Mouse (Mus musculus): ENCODE measurements around the gene Edar. TPM values are rescaled to one million over a fixed set of nuclear protein-coding genes. Genes with fewer than 3 reads are reported as not detected.

Edar gene
- polyA plus RNA-seq, 1 experiment from 2014 or later, result 3.5 TPM

DNA sequence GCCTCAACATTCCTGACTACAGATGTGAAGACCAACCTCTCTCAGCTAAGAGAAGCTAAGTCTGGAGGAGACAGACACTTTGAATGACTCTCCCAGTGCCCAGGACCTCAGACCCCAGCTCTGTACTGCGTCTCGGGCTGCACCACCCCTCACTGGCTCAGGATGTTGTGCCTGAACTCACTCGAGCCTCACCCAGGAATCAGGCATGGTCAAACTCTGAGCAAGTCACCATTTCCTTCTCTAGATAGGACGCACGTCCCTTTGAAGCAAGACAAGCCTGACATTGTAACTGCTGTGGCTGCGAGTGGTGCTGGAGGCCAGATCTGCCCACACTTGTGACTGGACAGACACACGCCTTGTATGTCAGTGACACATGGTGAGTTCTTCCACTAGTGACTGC, 73.5 kb downstream of the Edar start:
- no peak overlapping the region for H3K4me3 ChIP-seq (ENCODE audit: low read depth, low read length)
- no peak for ATAC-seq (ENCODE audit: insufficient number of reproducible peaks, insufficient read depth, low FRiP score, low read depth)
- no peak overlapping the region for H3K9ac ChIP-seq (replicated peaks; ENCODE audit: low read depth, low read length)
- H3K36me3 ChIP-seq (ENCODE audit: control insufficient read depth, insufficient read depth, low read length), result no peaks in the 10 kb centered on the region
- H3K4me1 ChIP-seq (ENCODE audit: control insufficient read depth, insufficient read depth, low read length), result no peaks in the 10 kb centered on the region
- H3K27me3 ChIP-seq (ENCODE audit: control insufficient read depth, insufficient read depth, low read length), result no peaks in the 10 kb centered on the region
- H3K27ac ChIP-seq (ENCODE audit: low read length), result no peak overlapping the region
- no peaks in the 10 kb centered on the region for H3K9me3 ChIP-seq (ENCODE audit: control insufficient read depth, low read depth, low read length)
- 75% methylated on average over 7 of the region's 7 CpGs for WGBS
- H3K4me2 ChIP-seq (replicated peaks; ENCODE audit: low read depth, low read length), result no peak overlapping the region

DNA sequence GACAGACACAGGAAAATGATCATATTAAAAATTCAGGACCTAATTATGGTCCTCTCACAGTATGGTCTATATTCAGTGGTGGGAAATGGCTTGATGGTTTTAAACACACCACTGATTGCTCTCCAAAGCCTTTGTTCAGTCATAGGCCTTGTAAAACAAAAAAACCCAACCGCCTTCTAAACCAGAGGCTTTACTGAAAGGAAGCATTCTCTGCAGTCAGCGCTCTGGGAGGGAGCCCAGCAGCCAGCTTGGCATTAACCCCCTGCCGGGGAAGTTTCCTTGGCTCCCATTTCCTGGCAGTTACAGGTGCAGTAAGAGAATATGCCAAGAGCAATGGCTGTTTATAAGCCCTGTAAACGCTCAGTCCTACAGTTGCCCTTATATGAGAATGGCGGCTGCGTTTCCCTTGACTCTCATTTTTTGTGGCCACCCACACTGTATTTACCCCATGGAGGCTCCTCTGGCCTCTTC, 74.0 kb downstream of the Edar start:
- Histone ChIP-seq H3K9ac (replicated peaks; ENCODE audit: low read depth, low read length) (no peak overlapping the region), H3K27ac (ENCODE audit: low read length) (no peak overlapping the region), H3K4me1 (ENCODE audit: control insufficient read depth, insufficient read depth, low read length) (no peaks in the 10 kb centered on the region), H3K4me2 (replicated peaks; ENCODE audit: low read depth, low read length) (no peak overlapping the region), H3K27me3 (ENCODE audit: control insufficient read depth, insufficient read depth, low read length) (no peaks in the 10 kb centered on the region), H3K36me3 (ENCODE audit: control insufficient read depth, insufficient read depth, low read length) (no peaks in the 10 kb centered on the region), H3K4me3 (ENCODE audit: low read depth, low read length) (no peak overlapping the region), H3K9me3 (ENCODE audit: control insufficient read depth, low read depth, low read length) (no peaks in the 10 kb centered on the region)
- ATAC-seq (ENCODE audit: insufficient number of reproducible peaks, insufficient read depth, low FRiP score, low read depth), result no peak; the same call in 1 of the 2 replicates
- 33% methylated on average over 6 of the region's 6 CpGs for WGBS

DNA sequence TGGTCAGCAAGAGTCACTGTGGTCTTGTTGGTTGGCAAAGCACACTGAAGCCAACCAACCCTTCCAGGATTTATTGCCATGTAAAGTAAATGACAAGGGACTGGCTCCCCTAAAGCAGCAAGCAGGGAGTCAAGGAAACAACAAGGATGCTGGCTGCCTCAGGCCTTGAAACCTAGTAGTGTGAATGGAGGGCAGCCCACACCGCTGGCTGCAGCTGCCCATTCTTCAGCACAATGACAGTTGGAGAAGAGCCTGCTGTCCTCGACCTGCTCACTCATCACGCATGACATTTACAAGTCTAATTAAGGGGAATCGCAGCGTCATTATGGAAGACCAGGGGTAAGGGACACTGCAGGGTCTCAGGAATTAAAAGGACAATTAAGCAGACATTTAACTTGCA, 74.5 kb downstream of the Edar start:
- no peak overlapping the region for H3K9ac ChIP-seq (replicated peaks; ENCODE audit: low read depth, low read length)
- H3K4me2 ChIP-seq (replicated peaks; ENCODE audit: low read depth, low read length), result no peak overlapping the region
- WGBS, result 30% methylated on average over 5 of the region's 5 CpGs
- H3K9me3 ChIP-seq (ENCODE audit: control insufficient read depth, low read depth, low read length), result no peaks in the 10 kb centered on the region
- H3K4me3 ChIP-seq (ENCODE audit: low read depth, low read length), result no peak overlapping the region
- H3K27me3 ChIP-seq (ENCODE audit: control insufficient read depth, insufficient read depth, low read length), result no peaks in the 10 kb centered on the region
- H3K27ac ChIP-seq (ENCODE audit: low read length), result no peak overlapping the region
- no peaks in the 10 kb centered on the region for H3K4me1 ChIP-seq (ENCODE audit: control insufficient read depth, insufficient read depth, low read length)
- ATAC-seq (ENCODE audit: insufficient number of reproducible peaks, insufficient read depth, low FRiP score, low read depth), result no peak
- H3K36me3 ChIP-seq (ENCODE audit: control insufficient read depth, insufficient read depth, low read length), result no peaks in the 10 kb centered on the region

DNA sequence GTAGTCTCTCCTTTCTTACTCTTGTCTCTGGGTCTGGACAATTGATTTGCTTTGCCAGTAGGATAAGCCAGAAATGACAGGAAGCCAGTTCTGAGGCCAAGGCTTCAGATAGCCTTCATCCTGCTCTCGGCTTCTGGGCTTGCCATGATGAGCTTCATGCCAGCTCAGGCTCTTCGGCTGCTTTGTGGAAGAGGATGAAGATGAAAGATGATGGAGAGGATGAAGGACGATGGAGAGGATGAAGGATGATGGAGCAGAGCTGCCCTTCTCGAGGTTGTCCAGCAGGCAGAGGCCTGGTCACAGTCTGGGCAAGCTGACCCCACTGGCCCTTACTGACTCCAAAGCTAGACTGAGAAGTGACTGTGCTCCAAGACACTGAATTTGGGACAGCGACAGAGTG, 75.3 kb downstream of the Edar start:
- 88% methylated on average over 5 of the region's 5 CpGs for WGBS

DNA sequence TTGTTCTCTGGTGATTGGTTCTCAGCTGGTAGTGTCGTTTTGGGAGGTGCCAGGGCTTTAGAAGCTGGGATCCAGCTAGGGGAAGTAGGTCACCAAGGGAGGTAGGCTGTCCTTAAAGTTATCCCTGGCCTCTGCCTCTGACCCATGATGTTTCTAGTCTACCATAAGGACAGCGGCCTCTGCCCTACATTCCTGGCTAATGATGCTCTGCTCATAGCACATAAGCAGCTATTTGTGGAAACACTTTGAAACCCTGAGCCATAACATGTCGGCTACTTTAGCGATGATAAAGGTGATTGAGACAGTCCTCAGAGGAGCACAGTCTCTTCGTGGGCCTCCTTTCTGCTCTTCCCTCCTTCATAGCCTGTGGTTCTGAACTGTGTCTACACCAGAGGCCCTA, 79.6 kb downstream of the Edar start:
- Histone ChIP-seq H3K4me2 (replicated peaks; ENCODE audit: low read depth, low read length) (no peak overlapping the region), H3K36me3 (ENCODE audit: control insufficient read depth, insufficient read depth, low read length) (no peaks in the 10 kb centered on the region), H3K27ac (ENCODE audit: low read length) (no peak overlapping the region), H3K9ac (replicated peaks; ENCODE audit: low read depth, low read length) (no peak overlapping the region), H3K9me3 (ENCODE audit: control insufficient read depth, low read depth, low read length) (no peaks in the 10 kb centered on the region), H3K4me1 (ENCODE audit: control insufficient read depth, insufficient read depth, low read length) (no peaks in the 10 kb centered on the region), H3K27me3 (ENCODE audit: control insufficient read depth, insufficient read depth, low read length) (no peaks in the 10 kb centered on the region), H3K4me3 (ENCODE audit: low read depth, low read length) (no peak overlapping the region)
- no peak for ATAC-seq (ENCODE audit: insufficient number of reproducible peaks, insufficient read depth, low FRiP score, low read depth)
- 66% methylated on average over 5 of the region's 5 CpGs for WGBS

More for the DNA sequence above, 75.3 kb downstream of the Edar start:
- no peaks in the 10 kb centered on the region for H3K9me3 ChIP-seq (ENCODE audit: control insufficient read depth, low read depth, low read length)
- no peak overlapping the region for H3K4me3 ChIP-seq (ENCODE audit: low read depth, low read length)
- H3K4me2 ChIP-seq (replicated peaks; ENCODE audit: low read depth, low read length), result no peak overlapping the region
- H3K9ac ChIP-seq (replicated peaks; ENCODE audit: low read depth, low read length), result no peak overlapping the region
- H3K36me3 ChIP-seq (ENCODE audit: control insufficient read depth, insufficient read depth, low read length), result no peaks in the 10 kb centered on the region
- H3K27me3 ChIP-seq (ENCODE audit: control insufficient read depth, insufficient read depth, low read length), result no peaks in the 10 kb centered on the region
- H3K4me1 ChIP-seq (ENCODE audit: control insufficient read depth, insufficient read depth, low read length), result no peaks in the 10 kb centered on the region
- ATAC-seq (ENCODE audit: insufficient number of reproducible peaks, insufficient read depth, low FRiP score, low read depth), result no peak
- H3K27ac ChIP-seq (ENCODE audit: low read length), result no peak overlapping the region

DNA sequence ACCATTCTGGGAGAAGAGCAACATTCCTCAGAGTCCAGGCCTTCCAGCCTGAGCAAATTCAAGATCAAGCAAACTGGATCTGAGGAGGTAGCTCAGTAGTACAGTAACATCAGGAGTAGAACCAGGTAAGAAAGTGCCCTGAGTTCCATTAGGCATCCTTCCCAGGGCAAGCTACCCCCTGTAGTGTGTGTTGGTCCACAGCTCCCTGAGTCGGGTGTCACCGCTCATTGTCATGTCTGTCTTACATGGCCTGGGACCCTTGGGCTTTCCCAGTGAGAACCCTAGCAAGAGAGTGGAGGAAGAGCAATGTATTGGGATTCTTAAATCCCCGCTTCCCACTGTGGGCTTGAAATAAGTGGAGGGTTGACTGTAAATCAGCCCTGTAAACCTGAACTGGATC, 80.3 kb downstream of the Edar start:
- whole genome bisulfite sequencing, result 87% methylated on average over 3 of the region's 3 CpGs
- H3K9me3 ChIP-seq (ENCODE audit: control insufficient read depth, low read depth, low read length), result no peaks in the 10 kb centered on the region
- no peaks in the 10 kb centered on the region for H3K4me1 ChIP-seq (ENCODE audit: control insufficient read depth, insufficient read depth, low read length)
- H3K4me2 ChIP-seq (replicated peaks; ENCODE audit: low read depth, low read length), result no peak overlapping the region
- no peak overlapping the region for H3K4me3 ChIP-seq (ENCODE audit: low read depth, low read length)
- no peak overlapping the region for H3K9ac ChIP-seq (replicated peaks; ENCODE audit: low read depth, low read length)
- H3K27me3 ChIP-seq (ENCODE audit: control insufficient read depth, insufficient read depth, low read length), result no peaks in the 10 kb centered on the region
- no peak overlapping the region for H3K27ac ChIP-seq (ENCODE audit: low read length)
- ATAC-seq (ENCODE audit: insufficient number of reproducible peaks, insufficient read depth, low FRiP score, low read depth), result no peak
- H3K36me3 ChIP-seq (ENCODE audit: control insufficient read depth, insufficient read depth, low read length), result no peaks in the 10 kb centered on the region

DNA sequence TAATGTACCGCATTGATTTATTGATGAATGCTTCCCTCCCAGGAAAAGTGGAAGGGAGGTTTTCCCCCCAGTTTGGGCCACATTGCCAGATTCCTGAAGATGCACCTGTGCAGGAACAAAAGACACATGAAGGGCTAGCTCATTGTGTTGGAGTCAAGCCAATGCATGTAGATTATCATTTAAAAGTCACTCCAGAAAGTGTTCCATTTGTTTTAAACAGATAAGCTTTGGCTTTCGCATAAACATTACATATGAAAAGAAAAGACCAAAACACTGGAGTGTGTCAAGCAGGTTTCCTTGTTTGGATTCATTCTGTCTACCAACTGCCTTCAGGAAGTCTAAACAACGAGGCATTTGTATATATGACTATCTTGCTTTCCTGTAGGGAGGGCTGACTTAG, 81.0 kb downstream of the Edar start:
- Histone ChIP-seq H3K4me3 (ENCODE audit: low read depth, low read length) (no peak overlapping the region), H3K27ac (ENCODE audit: low read length) (no peak overlapping the region), H3K36me3 (ENCODE audit: control insufficient read depth, insufficient read depth, low read length) (no peaks in the 10 kb centered on the region), H3K9me3 (ENCODE audit: control insufficient read depth, low read depth, low read length) (no peaks in the 10 kb centered on the region), H3K27me3 (ENCODE audit: control insufficient read depth, insufficient read depth, low read length) (no peaks in the 10 kb centered on the region), H3K4me1 (ENCODE audit: control insufficient read depth, insufficient read depth, low read length) (no peaks in the 10 kb centered on the region), H3K9ac (replicated peaks; ENCODE audit: low read depth, low read length) (no peak overlapping the region), H3K4me2 (replicated peaks; ENCODE audit: low read depth, low read length) (no peak overlapping the region)
- WGBS, result 59% methylated on average over 3 of the region's 3 CpGs
- ATAC-seq (ENCODE audit: insufficient number of reproducible peaks, insufficient read depth, low FRiP score, low read depth), result no peak

DNA sequence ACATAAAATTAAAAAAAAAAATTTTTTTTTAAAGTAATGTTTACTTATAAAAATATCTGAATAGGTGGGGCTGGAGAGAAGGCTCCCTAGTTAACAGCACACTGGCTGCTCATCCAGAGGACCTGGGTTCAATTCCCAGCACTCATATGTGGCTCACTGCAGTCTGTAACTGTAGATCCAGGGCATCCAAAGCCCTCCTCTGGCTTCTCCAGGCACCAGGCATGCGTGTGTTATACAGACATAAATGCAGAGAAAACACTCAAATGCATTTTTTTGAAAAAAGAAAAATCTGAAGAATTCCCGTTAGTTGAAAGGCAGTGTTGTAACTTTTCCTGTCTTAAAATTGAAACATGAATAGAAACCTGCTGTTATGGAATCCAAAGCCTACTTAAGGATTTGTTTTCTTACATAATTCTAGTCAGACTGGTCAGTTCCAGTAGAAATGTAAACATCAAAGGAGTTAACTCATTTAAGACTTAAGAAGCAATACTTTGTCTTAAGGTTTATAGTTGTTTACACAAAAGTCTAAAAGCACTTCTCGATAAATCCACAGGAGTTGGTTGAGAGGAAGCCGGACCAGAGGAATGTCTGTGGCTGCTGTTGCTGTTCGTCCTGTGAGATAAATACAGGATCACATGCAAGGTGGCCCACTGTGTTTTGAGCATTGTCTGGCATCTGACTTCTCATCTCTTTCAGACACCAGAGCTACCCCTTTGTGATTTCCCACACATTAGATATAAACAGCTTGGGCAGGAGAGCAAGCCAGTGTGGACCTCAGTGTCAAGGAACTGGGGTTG, 89.8 kb downstream of the Edar start:
- Histone ChIP-seq H3K9me3 (ENCODE audit: control insufficient read depth, low read depth, low read length) (no peaks in the 10 kb centered on the region), H3K4me1 (ENCODE audit: control insufficient read depth, insufficient read depth, low read length) (0 out of 2 replicates have a peak, but pooled peaks cover 4% of the 10 kb centered on the region), H3K4me3 (ENCODE audit: low read depth, low read length) (no peak overlapping the region), H3K36me3 (ENCODE audit: control insufficient read depth, insufficient read depth, low read length) (no peaks in the 10 kb centered on the region), H3K9ac (replicated peaks; ENCODE audit: low read depth, low read length) (no peak overlapping the region), H3K4me2 (replicated peaks; ENCODE audit: low read depth, low read length) (no peak overlapping the region), H3K27ac (ENCODE audit: low read length) (no peak overlapping the region), H3K27me3 (ENCODE audit: control insufficient read depth, insufficient read depth, low read length) (no peaks in the 10 kb centered on the region)
- WGBS, result 30% methylated on average over 5 of the region's 5 CpGs
- no peak for ATAC-seq (ENCODE audit: insufficient number of reproducible peaks, insufficient read depth, low FRiP score, low read depth)

DNA sequence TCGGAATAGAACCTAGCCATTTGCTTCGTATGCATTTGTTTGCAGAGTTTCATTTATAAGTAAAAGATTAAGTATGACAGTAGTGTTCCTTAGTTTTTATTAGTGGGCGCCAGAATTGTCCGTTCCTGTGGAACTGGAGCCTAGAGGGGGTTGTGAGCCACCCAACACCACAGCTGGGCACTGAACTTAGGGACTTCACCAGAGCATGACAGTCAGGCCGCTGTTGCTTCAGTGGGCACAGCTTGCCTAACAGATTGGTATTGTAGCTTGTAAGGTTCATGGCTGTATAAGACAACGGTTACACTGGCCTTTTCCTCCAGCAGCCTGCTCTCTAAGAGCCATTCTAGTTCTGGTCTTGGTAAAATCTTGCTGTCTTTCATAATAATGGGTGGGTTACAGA, 114.9 kb downstream of the Edar start:
- no peaks in the 10 kb centered on the region for H3K27me3 ChIP-seq (ENCODE audit: control insufficient read depth, insufficient read depth, low read length)
- 71% methylated on average over 6 of the region's 6 CpGs for WGBS
- H3K36me3 ChIP-seq (ENCODE audit: control insufficient read depth, insufficient read depth, low read length), result no peaks in the 10 kb centered on the region
- H3K4me2 ChIP-seq (replicated peaks; ENCODE audit: low read depth, low read length), result no peak overlapping the region
- no peaks in the 10 kb centered on the region for H3K9me3 ChIP-seq (ENCODE audit: control insufficient read depth, low read depth, low read length)
- no peak overlapping the region for H3K4me3 ChIP-seq (ENCODE audit: low read depth, low read length)
- H3K9ac ChIP-seq (replicated peaks; ENCODE audit: low read depth, low read length), result no peak overlapping the region
- H3K4me1 ChIP-seq (ENCODE audit: control insufficient read depth, insufficient read depth, low read length), result no peaks in the 10 kb centered on the region
- H3K27ac ChIP-seq (ENCODE audit: low read length), result no peak overlapping the region
- no peak for ATAC-seq (ENCODE audit: insufficient number of reproducible peaks, insufficient read depth, low FRiP score, low read depth)
